Mouse (Mus musculus): ENCODE measurements around the gene Tmem185b. TPM values are rescaled to one million over a fixed set of nuclear protein-coding genes. Genes with fewer than 3 reads are reported as not detected.

Tmem185b gene
- polyA plus RNA-seq, 1 experiment from 2014 or later = 26.9 TPM

GRCm38 (mm10) chr1:119523369-119523768, 2.6 kb upstream of the Tmem185b start:
- Histone ChIP-seq H3K27ac (no peak overlapping the region), H3K9me3 (peaks cover 15% of the 10 kb centered on the region; the same call in 1 of the 2 replicates), H3K27me3 (no peaks in the 10 kb centered on the region), H3K4me1 (peaks cover 29% of the 10 kb centered on the region), H3K9ac (no peak overlapping the region), H3K36me3 (peaks cover 18% of the 10 kb centered on the region), H3K4me3 (no peak overlapping the region), H3K4me2 (replicated peaks) (no peak overlapping the region)
- 84% methylated on average over 7 of the region's 7 CpGs for WGBS
- ATAC-seq (ENCODE audit: low FRiP score, low read depth) = no peak

- no peak for ATAC-seq (ENCODE audit: low FRiP score, low read depth)
- no peak overlapping the region for H3K27ac ChIP-seq
- H3K9me3 ChIP-seq = peaks cover 20% of the 10 kb centered on the region
- H3K4me1 ChIP-seq = peaks cover 29% of the 10 kb centered on the region
- 87% methylated on average over 7 of the region's 7 CpGs for WGBS
- no peaks in the 10 kb centered on the region for H3K27me3 ChIP-seq
- peaks cover 23% of the 10 kb centered on the region for H3K36me3 ChIP-seq
- no peak overlapping the region for H3K9ac ChIP-seq
- H3K4me3 ChIP-seq = no peak overlapping the region
- no peak overlapping the region for H3K4me2 ChIP-seq (replicated peaks)
Observed at GRCm38 (mm10) chr1:119523826-119524225, 2.1 kb upstream of the Tmem185b start.

- Histone ChIP-seq H3K9ac (peak overlapping the region; percentile 81), H3K4me2 (replicated peaks) (peak overlapping the region; percentile 92), H3K36me3 (peaks cover 33% of the 10 kb centered on the region), H3K9me3 (peaks cover 22% of the 10 kb centered on the region), H3K4me1 (peaks cover 29% of the 10 kb centered on the region), H3K27me3 (no peaks in the 10 kb centered on the region), H3K4me3 (peak overlapping the region; percentile 70), H3K27ac (no peak overlapping the region; the same call in 1 of the 2 replicates)
- WGBS = 15% methylated on average over 5 of the region's 5 CpGs
- no peak for ATAC-seq (ENCODE audit: low FRiP score, low read depth)
Observed at GRCm38 (mm10) chr1:119525004-119525444, 936 bp upstream of the Tmem185b start.

- ATAC-seq (ENCODE audit: low FRiP score, low read depth) = no peak
- H3K4me3 ChIP-seq = no peak overlapping the region
- 93% methylated on average over 13 of the region's 13 CpGs for WGBS
- H3K4me1 ChIP-seq = peaks cover 12% of the 10 kb centered on the region
- H3K27me3 ChIP-seq = no peaks in the 10 kb centered on the region
- H3K9ac ChIP-seq = no peak overlapping the region
- no peak overlapping the region for H3K4me2 ChIP-seq (replicated peaks)
- peaks cover 33% of the 10 kb centered on the region for H3K36me3 ChIP-seq
- no peak overlapping the region for H3K27ac ChIP-seq
- peaks cover 22% of the 10 kb centered on the region for H3K9me3 ChIP-seq
Observed at GRCm38 (mm10) chr1:119530941-119531340, 5.0 kb downstream of the Tmem185b start.

- Histone ChIP-seq H3K4me2 (replicated peaks) (no peak overlapping the region), H3K4me1 (peaks cover 4% of the 10 kb centered on the region; the same call in 1 of the 2 replicates), H3K9me3 (peaks cover 16% of the 10 kb centered on the region), H3K27me3 (no peaks in the 10 kb centered on the region), H3K36me3 (peaks cover 27% of the 10 kb centered on the region), H3K9ac (no peak overlapping the region), H3K27ac (no peak overlapping the region), H3K4me3 (no peak overlapping the region)
- 90% methylated on average over 6 of the region's 6 CpGs for WGBS
- ATAC-seq (ENCODE audit: low FRiP score, low read depth) = no peak
Observed at GRCm38 (mm10) chr1:119532165-119532564, 6.2 kb downstream of the Tmem185b start.

- no peak; the same call in 1 of the 2 replicates for ATAC-seq (ENCODE audit: low FRiP score, low read depth)
- no peak overlapping the region for H3K9ac ChIP-seq
- no peaks in the 10 kb centered on the region for H3K4me1 ChIP-seq
- H3K36me3 ChIP-seq = peaks cover 16% of the 10 kb centered on the region
- no peaks in the 10 kb centered on the region for H3K27me3 ChIP-seq
- no peak overlapping the region for H3K4me2 ChIP-seq (replicated peaks)
- H3K9me3 ChIP-seq = peaks cover 9% of the 10 kb centered on the region
- no peak overlapping the region for H3K4me3 ChIP-seq
- H3K27ac ChIP-seq = no peak overlapping the region
- WGBS = 81% methylated on average over 18 of the region's 18 CpGs
Observed at GRCm38 (mm10) chr1:119533093-119533805, 7.3 kb downstream of the Tmem185b start.

- ATAC-seq (ENCODE audit: low FRiP score, low read depth) = no peak
- H3K4me2 ChIP-seq (replicated peaks) = no peak overlapping the region
- H3K9ac ChIP-seq = no peak overlapping the region
- no peaks in the 10 kb centered on the region for H3K4me1 ChIP-seq
- peaks cover 5% of the 10 kb centered on the region for H3K36me3 ChIP-seq
- H3K27ac ChIP-seq = no peak overlapping the region
- H3K4me3 ChIP-seq = no peak overlapping the region
- no peaks in the 10 kb centered on the region for H3K9me3 ChIP-seq
- no peaks in the 10 kb centered on the region for H3K27me3 ChIP-seq
- 93% methylated on average over 5 of the region's 5 CpGs for WGBS
Observed at GRCm38 (mm10) chr1:119534341-119534740, 8.4 kb downstream of the Tmem185b start.

GRCm38 (mm10) chr1:119536122-119536521, 10.2 kb downstream of the Tmem185b start:
- Histone ChIP-seq H3K9me3 (no peaks in the 10 kb centered on the region), H3K4me2 (replicated peaks) (no peak overlapping the region), H3K9ac (no peak overlapping the region), H3K4me3 (no peak overlapping the region), H3K27me3 (no peaks in the 10 kb centered on the region), H3K36me3 (no peaks in the 10 kb centered on the region), H3K27ac (no peak overlapping the region), H3K4me1 (no peaks in the 10 kb centered on the region)
- ATAC-seq (ENCODE audit: low FRiP score, low read depth) = no peak
- 87% methylated on average over 2 of the region's 2 CpGs for WGBS

- no peak overlapping the region for H3K4me2 ChIP-seq (replicated peaks)
- 74% methylated on average over 6 of the region's 6 CpGs for WGBS
- H3K4me3 ChIP-seq = no peak overlapping the region
- H3K27ac ChIP-seq = no peak overlapping the region
- H3K9ac ChIP-seq = no peak overlapping the region
- no peaks in the 10 kb centered on the region for H3K4me1 ChIP-seq
- ATAC-seq (ENCODE audit: low FRiP score, low read depth) = no peak
- H3K36me3 ChIP-seq = no peaks in the 10 kb centered on the region
- H3K9me3 ChIP-seq = no peaks in the 10 kb centered on the region
- no peaks in the 10 kb centered on the region for H3K27me3 ChIP-seq
Observed at GRCm38 (mm10) chr1:119537651-119538050, 11.7 kb downstream of the Tmem185b start.

- no peak overlapping the region for H3K27ac ChIP-seq
- H3K4me2 ChIP-seq (replicated peaks) = no peak overlapping the region
- no peaks in the 10 kb centered on the region for H3K36me3 ChIP-seq
- H3K4me3 ChIP-seq = no peak overlapping the region
- no peak overlapping the region for H3K9ac ChIP-seq
- H3K9me3 ChIP-seq = no peaks in the 10 kb centered on the region
- no peaks in the 10 kb centered on the region for H3K4me1 ChIP-seq
- ATAC-seq (ENCODE audit: low FRiP score, low read depth) = no peak
- H3K27me3 ChIP-seq = no peaks in the 10 kb centered on the region
- WGBS = 71% methylated on average over 2 of the region's 2 CpGs
Observed at GRCm38 (mm10) chr1:119539252-119539651, 13.3 kb downstream of the Tmem185b start.

GRCm38 (mm10) chr1:119540836-119541557, 15.0 kb downstream of the Tmem185b start:
- no peak overlapping the region for H3K4me3 ChIP-seq
- WGBS = 83% methylated on average over 9 of the region's 9 CpGs
- no peak overlapping the region for H3K27ac ChIP-seq
- H3K27me3 ChIP-seq = no peaks in the 10 kb centered on the region
- H3K9ac ChIP-seq = no peak overlapping the region
- H3K9me3 ChIP-seq = no peaks in the 10 kb centered on the region
- no peak overlapping the region for H3K4me2 ChIP-seq (replicated peaks)
- peaks cover 6% of the 10 kb centered on the region; the same call in 1 of the 2 replicates for H3K4me1 ChIP-seq
- no peaks in the 10 kb centered on the region for H3K36me3 ChIP-seq
- peak; percentile 81 for ATAC-seq (ENCODE audit: low FRiP score, low read depth)

GRCm38 (mm10) chr1:119541570-119541969, 15.6 kb downstream of the Tmem185b start:
- Histone ChIP-seq H3K4me3 (no peak overlapping the region), H3K27me3 (no peaks in the 10 kb centered on the region), H3K27ac (no peak overlapping the region), H3K9ac (no peak overlapping the region), H3K9me3 (no peaks in the 10 kb centered on the region), H3K4me2 (replicated peaks) (no peak overlapping the region), H3K36me3 (no peaks in the 10 kb centered on the region), H3K4me1 (peaks cover 6% of the 10 kb centered on the region; the same call in 1 of the 2 replicates)
- peak; percentile 49 for ATAC-seq (ENCODE audit: low FRiP score, low read depth)
- 52% methylated on average over 3 of the region's 3 CpGs for WGBS
